Mouse (Mus musculus) embryonic fibroblast, embryonic 13.5 days (primary cell): ENCODE measurements around the gene Ppp2r2c.

Source experiments
- CTCF ChIP-seq: IDR thresholded peaks from 2 replicates; pipeline ENCODE4 v1.5.1; 2011; ENCODE audit warnings: mild to moderate bottlenecking, control low read depth, low read length, moderate library complexity, borderline replicate concordance; ENCODE audit not compliant: insufficient read depth
- POLR2A ChIP-seq: IDR thresholded peaks from 2 replicates; pipeline ENCODE4 v1.6.1; 2011; ENCODE audit warnings: low read depth, mild to moderate bottlenecking, control low read depth, low read length, moderate library complexity

GRCm38 (mm10) chr5:36870916-36871315 is 2.6 kb downstream of the Ppp2r2c start:
- TF ChIP-seq POLR2A = no peak
- TF ChIP-seq CTCF = no peak
